Mouse (Mus musculus): Measurements from ENCODE around the gene Sgpl1.

DNA sequence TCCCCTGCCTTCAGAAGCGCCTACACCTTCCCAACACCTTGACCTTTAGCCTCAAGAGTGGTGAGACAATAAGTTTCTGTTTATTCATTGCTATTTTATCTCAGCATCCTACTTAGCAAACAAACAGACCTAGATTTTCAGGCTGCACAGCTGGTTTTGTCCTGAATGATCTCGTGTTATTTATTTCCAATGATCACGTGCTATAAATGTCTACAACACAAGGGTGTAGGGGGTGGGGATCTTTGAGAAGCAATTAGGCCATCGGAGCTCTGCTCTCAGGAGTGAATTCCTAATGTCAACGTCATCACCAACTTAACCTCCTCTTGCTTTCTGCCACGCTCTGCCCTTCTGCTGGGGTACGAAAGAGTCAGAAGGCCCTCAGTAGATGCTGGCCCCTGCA lies 12.6 kb upstream of the Sgpl1 start:
- TF ChIP-seq CTCF (IDR thresholded peaks at IDR 0.05; ENCODE audit: insufficient read depth, low read depth, low read length), result no peak
- TF ChIP-seq POLR2A (IDR thresholded peaks at IDR 0.05; ENCODE audit: insufficient read depth, low read depth, low read length), result no peak
